Mouse (Mus musculus) forebrain, embryonic 11.5 days (tissue): Measurements from ENCODE around the gene Fbxl18. TPM values are rescaled to one million over a fixed set of nuclear protein-coding genes. Genes with fewer than 3 reads are reported as not detected.

ENCODE experiments used
- ATAC-seq: fragments of 200-750 bp; cut with Nextera tagmentation; replicated peaks from 2 replicates; pipeline ENCODE4 v1.8.0; 2017; ENCODE audit warnings: moderate TSS enrichment; ENCODE audit not compliant: low FRiP score
- DNase-seq: peaks from one replicate; pipeline ENCODE4 v3.0.0-alpha.2; 2017; ENCODE audit warnings: low spot score
- H3K27ac ChIP-seq: fragments of 300-500 bp; sonication (generic); 2 replicates; pipeline ENCODE4 v1.5.1; 2014; ENCODE audit warnings: low read depth, low read length
- H3K27me3 ChIP-seq: fragments of 300-500 bp; sonication (generic); 2 replicates; pipeline ENCODE4 v1.6.1; 2014; ENCODE audit warnings: mild to moderate bottlenecking, low read length, mixed read lengths; ENCODE audit not compliant: control insufficient read depth, insufficient read depth
- H3K36me3 ChIP-seq: fragments of 300-500 bp; sonication (generic); 2 replicates; pipeline ENCODE4 v1.6.1; 2014; ENCODE audit warnings: mild to moderate bottlenecking, low read length, moderate library complexity, mixed read lengths; ENCODE audit not compliant: control insufficient read depth, insufficient read depth
- H3K4me1 ChIP-seq: fragments of 300-500 bp; sonication (generic); replicated peaks from 2 replicates; pipeline ENCODE4 v1.6.1; 2014; ENCODE audit warnings: low read length, mixed read lengths; ENCODE audit not compliant: control insufficient read depth, insufficient read depth
- H3K4me2 ChIP-seq: fragments of 300-500 bp; sonication (generic); 2 replicates; pipeline ENCODE4 v1.6.1; 2014; ENCODE audit warnings: low read depth, mild to moderate bottlenecking, low read length, moderate library complexity, mixed read lengths; ENCODE audit not compliant: severe bottlenecking
- H3K4me3 ChIP-seq: fragments of 300-500 bp; sonication (generic); 2 replicates; pipeline ENCODE4 v1.5.1; 2014; ENCODE audit warnings: low read depth, low read length
- H3K9ac ChIP-seq: fragments of 300-500 bp; sonication (generic); 2 replicates; pipeline ENCODE4 v1.6.1; 2014; ENCODE audit warnings: low read length
- H3K9me3 ChIP-seq: fragments of 300-500 bp; sonication (generic); 2 replicates; pipeline ENCODE4 v1.6.1; 2016; ENCODE audit warnings: low read length, mixed read lengths; ENCODE audit not compliant: control insufficient read depth
- WGBS: fragments of 180-500 bp; shearing (Covaris S2); extraction: QIAGEN DNeasy Blood & Tissue Kit; methylation state at CpG from one replicate; pipeline ENCODE4 v1.1.7; 2014; 5-methylcytosine and 5-hydroxymethylcytosine counted together
- polyA plus RNA-seq: library from polyadenylated mRNA; unstranded; fragments of >200 nt; fragmentation: Nextera tagmentation; extraction: Ambion mirVana; gene quantifications from 2 replicates; pipeline ENCODE4 v1.2.1, GENCODE M21; 2014

Gene Fbxl18
- polyA plus RNA-seq, 1 experiment from 2014 or later, result 15.4 TPM

DNA sequence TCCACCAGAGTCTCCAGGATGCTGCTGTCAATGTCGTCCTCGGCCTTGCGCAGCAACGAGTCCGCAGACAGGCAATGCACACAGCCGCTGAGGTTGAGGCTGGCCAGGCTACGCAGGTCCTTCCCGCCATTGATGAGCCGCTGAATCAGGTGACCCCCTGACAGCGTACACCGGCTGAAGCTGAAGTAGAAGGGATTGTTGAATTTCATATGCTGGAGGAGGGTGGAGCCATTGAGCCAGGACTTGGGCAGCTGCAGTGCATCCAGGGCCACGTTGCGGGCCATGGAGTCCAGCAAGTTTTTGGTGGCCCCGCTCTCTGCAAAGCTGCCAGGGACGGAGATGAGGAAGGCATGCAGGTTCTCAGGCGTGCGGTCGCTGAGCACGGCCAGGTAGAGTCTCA, 9.0 kb downstream of the Fbxl18 start:
- DNase-seq (no peak), ATAC-seq (no peak)
- peaks cover 3% of the 10 kb centered on the region; the same call in 1 of the 2 replicates for H3K4me1 ChIP-seq
- no peak overlapping the region for H3K9ac ChIP-seq
- peaks cover 12% of the 10 kb centered on the region; the same call in 1 of the 2 replicates for H3K36me3 ChIP-seq
- H3K27ac ChIP-seq, result no peak overlapping the region
- H3K27me3 ChIP-seq, result no peaks in the 10 kb centered on the region
- no peak overlapping the region for H3K4me2 ChIP-seq
- 97% methylated on average over 19 of the region's 19 CpGs for WGBS
- H3K9me3 ChIP-seq, result no peaks in the 10 kb centered on the region
- H3K4me3 ChIP-seq, result no peak overlapping the region

DNA sequence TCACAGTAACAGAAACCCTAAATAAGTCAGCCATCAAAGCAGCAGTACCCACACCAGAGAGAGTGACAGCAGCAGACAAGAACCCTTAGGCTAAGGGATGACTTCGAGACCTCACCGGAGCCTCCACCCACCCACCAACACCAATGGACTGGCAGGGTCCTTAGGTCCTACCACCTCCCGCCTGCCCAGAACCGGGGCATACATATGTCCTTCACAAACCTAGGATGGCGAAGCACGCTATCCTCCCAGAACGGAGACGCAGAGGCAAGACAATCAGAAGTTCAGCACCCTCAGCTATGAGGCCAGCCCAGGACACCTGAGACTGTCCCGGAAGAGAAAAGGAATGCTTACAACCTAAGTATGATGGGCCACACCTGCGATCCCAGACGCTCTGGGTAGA, 12.8 kb downstream of the Fbxl18 start:
- H3K4me1 ChIP-seq, result peaks cover 11% of the 10 kb centered on the region
- H3K27ac ChIP-seq, result no peak overlapping the region
- H3K36me3 ChIP-seq, result peaks cover 12% of the 10 kb centered on the region; the same call in 1 of the 2 replicates
- no peak overlapping the region for H3K4me3 ChIP-seq
- no peaks in the 10 kb centered on the region for H3K9me3 ChIP-seq
- no peak for DNase-seq
- no peak overlapping the region for H3K9ac ChIP-seq
- H3K27me3 ChIP-seq, result no peaks in the 10 kb centered on the region
- no peak overlapping the region for H3K4me2 ChIP-seq
- 95% methylated on average over 11 of the region's 11 CpGs for WGBS
- ATAC-seq, result no peak

DNA sequence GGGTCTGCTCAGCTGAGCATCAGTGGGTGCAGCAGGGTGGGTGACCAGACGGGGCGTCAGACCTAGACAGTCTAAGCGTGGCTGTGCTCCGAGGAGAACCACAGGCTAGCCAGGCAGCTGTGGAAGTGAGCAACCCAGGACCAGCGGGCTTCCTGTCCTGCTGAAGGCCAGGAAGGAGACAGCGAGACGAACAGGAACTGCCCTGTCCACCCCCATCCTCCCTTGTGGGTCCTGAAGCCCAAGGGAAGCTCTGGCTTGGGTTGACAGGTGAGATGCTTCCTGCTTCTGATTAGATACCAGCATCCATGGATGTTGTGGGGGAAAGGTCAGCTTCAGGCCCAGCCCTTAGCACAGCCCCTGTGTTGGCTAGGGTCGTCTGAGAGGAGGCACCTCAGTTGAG, 13.3 kb downstream of the Fbxl18 start:
- H3K36me3 ChIP-seq, result peaks cover 12% of the 10 kb centered on the region; the same call in 1 of the 2 replicates
- H3K9me3 ChIP-seq, result no peaks in the 10 kb centered on the region
- H3K4me3 ChIP-seq, result no peak overlapping the region
- WGBS, result 89% methylated on average over 8 of the region's 8 CpGs
- H3K27ac ChIP-seq, result peak overlapping the region; percentile 64; the same call in 1 of the 2 replicates
- H3K4me2 ChIP-seq, result no peak overlapping the region
- H3K27me3 ChIP-seq, result no peaks in the 10 kb centered on the region
- ATAC-seq, result no peak
- H3K4me1 ChIP-seq, result peaks cover 12% of the 10 kb centered on the region
- DNase-seq, result no peak
- H3K9ac ChIP-seq, result no peak overlapping the region; the same call in 1 of the 2 replicates

- Histone ChIP-seq H3K4me2 (no peak overlapping the region), H3K27ac (peak overlapping the region; percentile 64), H3K27me3 (no peaks in the 10 kb centered on the region), H3K36me3 (peaks cover 12% of the 10 kb centered on the region; the same call in 1 of the 2 replicates), H3K9me3 (no peaks in the 10 kb centered on the region), H3K4me3 (no peak overlapping the region), H3K9ac (peak overlapping the region; percentile 47), H3K4me1 (peaks cover 12% of the 10 kb centered on the region)
- no peak for DNase-seq
- ATAC-seq, result no peak
- 34% methylated on average over 13 of the region's 13 CpGs for WGBS
These were observed 14.3 kb downstream of the Fbxl18 start for GRCm38 (mm10) chr5:142880806-142881516.

DNA sequence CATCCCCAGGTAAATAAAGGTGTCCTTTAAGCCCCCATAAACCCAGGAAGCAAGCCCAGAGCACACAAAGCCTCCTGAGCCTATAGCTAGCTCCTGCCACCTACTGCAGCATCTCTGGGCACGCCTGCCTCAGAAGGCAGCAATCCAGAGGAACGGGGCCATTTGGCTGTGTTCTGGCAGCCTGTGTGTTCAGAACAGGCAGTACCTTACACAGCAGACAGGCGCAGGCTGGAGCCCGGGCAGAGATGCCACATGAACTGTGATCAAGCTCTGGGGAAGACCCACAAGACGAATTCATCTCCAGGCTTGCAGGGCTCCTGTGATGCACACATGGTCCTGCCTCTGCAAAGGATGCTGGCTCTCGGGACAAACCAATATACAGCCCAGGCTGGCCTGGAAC, 15.0 kb downstream of the Fbxl18 start:
- DNase-seq (no peak), ATAC-seq (no peak)
- no peak overlapping the region for H3K4me2 ChIP-seq
- H3K27me3 ChIP-seq, result no peaks in the 10 kb centered on the region
- no peak overlapping the region for H3K4me3 ChIP-seq
- H3K36me3 ChIP-seq, result peaks cover 6% of the 10 kb centered on the region; the same call in 1 of the 2 replicates
- H3K9ac ChIP-seq, result no peak overlapping the region
- peaks cover 12% of the 10 kb centered on the region for H3K4me1 ChIP-seq
- no peaks in the 10 kb centered on the region for H3K9me3 ChIP-seq
- WGBS, result 88% methylated on average over 6 of the region's 6 CpGs
- no peak overlapping the region for H3K27ac ChIP-seq

DNA sequence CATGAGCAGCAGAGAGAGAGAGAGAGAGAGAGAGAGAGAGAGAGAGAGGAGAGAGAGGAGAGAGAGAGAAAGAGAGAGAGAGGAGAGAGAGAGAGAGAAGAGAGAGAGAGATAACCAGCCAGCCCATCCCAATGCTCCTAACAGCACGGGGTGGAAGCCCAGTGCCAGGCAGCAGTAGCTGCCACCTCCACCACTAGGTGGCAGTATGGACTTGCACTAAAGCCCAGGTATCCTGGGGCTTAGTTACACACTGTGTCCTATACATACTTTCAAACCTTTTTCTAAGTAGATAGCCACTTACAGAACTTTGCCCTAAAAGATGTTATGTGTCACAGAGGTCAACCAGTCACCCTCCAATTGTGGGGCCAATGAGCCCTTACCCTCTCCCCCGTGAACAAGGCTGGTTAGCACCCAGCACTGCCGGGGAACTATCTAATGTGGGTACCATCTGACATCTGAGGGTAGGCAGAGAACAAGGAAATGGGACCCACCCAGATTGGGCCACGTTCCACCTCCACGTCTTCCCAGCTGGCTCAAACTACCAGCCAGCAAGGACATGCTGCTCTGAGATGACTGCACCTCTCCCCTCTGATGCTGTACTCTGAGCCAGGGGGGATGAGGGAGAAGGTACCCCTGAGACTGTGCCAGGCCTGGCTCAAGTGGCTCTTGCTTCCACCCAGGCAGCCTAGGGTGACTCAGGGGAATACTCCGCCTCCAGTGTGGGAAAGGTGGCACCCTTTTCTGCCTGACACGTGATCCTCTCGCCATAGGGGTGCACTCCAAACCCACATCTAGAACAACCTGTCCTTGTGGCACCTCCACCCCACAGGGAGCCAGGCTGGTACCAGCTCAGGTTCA, 15.7 kb downstream of the Fbxl18 start:
- no peak overlapping the region for H3K4me3 ChIP-seq
- no peaks in the 10 kb centered on the region for H3K27me3 ChIP-seq
- DNase-seq, result peak; percentile 89
- no peak overlapping the region for H3K4me2 ChIP-seq
- peaks cover 12% of the 10 kb centered on the region for H3K4me1 ChIP-seq
- H3K9ac ChIP-seq, result no peak overlapping the region
- no peaks in the 10 kb centered on the region; the same call in 1 of the 2 replicates for H3K36me3 ChIP-seq
- peak; percentile 49; the same call in 1 of the 2 replicates for ATAC-seq
- H3K9me3 ChIP-seq, result no peaks in the 10 kb centered on the region
- H3K27ac ChIP-seq, result no peak overlapping the region
- WGBS, result 67% methylated on average over 8 of the region's 8 CpGs

DNA sequence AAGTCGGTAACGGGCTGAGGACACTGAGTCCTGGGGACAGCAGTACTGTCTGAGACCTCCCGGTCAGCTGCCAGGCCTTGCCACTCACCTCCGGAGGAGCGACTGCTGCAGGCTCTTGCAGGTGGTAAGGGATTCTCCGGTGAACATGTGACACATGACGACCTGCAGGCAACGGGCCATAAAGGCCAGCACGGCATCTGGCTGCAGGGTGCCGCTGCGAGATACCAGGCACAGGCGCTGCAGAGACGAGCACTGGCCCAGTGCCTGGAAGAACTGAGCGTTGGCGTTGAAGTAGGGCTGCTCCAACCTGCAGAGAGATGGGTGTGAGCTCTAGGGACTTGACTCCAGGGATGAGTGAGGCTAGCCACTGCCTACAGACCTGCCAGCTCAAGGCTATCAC, 16.7 kb downstream of the Fbxl18 start:
- no peak overlapping the region for H3K4me3 ChIP-seq
- H3K27me3 ChIP-seq, result no peaks in the 10 kb centered on the region
- no peak for DNase-seq
- H3K9me3 ChIP-seq, result no peaks in the 10 kb centered on the region
- H3K4me1 ChIP-seq, result peaks cover 12% of the 10 kb centered on the region
- H3K36me3 ChIP-seq, result peaks cover 4% of the 10 kb centered on the region; the same call in 1 of the 2 replicates
- WGBS, result 92% methylated on average over 15 of the region's 15 CpGs
- no peak overlapping the region for H3K27ac ChIP-seq
- no peak for ATAC-seq
- H3K9ac ChIP-seq, result no peak overlapping the region
- no peak overlapping the region for H3K4me2 ChIP-seq

- Histone ChIP-seq H3K4me1 (peaks cover 12% of the 10 kb centered on the region), H3K9me3 (no peaks in the 10 kb centered on the region), H3K4me3 (no peak overlapping the region), H3K9ac (no peak overlapping the region), H3K27me3 (no peaks in the 10 kb centered on the region), H3K27ac (no peak overlapping the region), H3K4me2 (no peak overlapping the region), H3K36me3 (peaks cover 4% of the 10 kb centered on the region; the same call in 1 of the 2 replicates)
- DNase-seq (peak; percentile 94), ATAC-seq (peak; percentile 73)
- 35% methylated on average over 11 of the region's 11 CpGs for WGBS
These were observed 17.6 kb downstream of the Fbxl18 start for GRCm38 (mm10) chr5:142877337-142878280.
